Mouse (Mus musculus): ENCODE measurements at regions not wholly inside any gene's neighbourhood (a gene's known extent, or its start where the extent isn't known, plus 50 kb on each side); places are given as distances from the start of the nearest gene placed in this dataset.

DNA sequence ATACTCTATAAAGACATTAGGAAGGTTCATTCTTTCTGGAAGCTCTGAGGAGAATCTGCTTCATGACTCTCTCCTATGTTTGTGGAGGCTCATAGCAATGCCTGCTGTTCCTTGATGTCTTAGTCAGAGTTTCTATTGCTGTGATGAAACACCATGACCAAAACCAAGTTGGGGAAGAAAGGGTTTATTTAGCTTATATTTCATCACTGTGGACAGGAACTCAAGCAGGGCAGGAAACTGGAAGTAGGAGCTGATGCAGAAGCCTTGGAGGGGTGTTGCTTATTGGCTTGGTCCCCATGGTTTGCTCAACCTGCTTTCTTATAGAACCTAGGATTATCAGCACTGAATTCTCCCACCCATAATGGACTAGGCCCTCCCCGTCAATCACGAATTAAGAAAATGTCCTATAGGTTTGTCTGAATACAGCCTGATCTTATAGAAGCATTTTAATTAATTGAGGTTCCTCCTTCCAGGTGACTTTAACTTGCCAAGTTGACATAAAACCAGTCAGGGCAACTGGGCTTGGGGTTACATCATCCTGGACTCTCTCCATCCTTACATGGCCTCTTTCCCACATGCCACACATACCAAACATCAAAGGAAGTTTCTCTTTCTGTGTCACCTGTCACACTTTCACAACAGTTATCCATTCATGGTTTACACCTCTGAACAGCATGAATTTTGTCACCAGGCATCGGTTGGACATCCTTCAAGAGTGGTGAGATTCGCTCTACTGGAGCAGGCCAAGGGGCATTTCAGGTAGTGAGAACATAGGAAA lies 85.3 kb upstream of the Serp2 start:
- no peak for DNase-seq (ENCODE audit: low spot score)

DNA sequence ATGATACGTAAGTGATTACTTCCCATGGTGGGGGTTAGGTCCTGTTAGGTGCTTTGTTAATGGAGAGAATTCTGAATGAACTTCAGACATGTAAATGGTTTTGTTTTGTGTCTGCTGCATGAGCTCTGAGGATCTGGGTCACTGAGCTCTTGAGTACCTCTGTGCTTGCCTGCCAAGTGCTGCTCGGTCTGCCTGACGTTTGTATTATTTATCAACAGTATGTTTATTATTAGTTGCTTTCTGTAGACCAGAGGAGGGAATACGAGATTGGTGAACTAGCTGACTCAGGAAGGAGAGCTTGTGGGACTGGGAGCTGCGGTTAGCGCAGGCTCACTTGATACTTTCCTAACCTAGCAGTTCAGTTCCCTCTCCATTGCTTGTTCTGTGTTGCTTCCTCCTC lies 76.5 kb upstream of the Serp2 start:
- DNase-seq (ENCODE audit: low spot score) = no peak

DNA sequence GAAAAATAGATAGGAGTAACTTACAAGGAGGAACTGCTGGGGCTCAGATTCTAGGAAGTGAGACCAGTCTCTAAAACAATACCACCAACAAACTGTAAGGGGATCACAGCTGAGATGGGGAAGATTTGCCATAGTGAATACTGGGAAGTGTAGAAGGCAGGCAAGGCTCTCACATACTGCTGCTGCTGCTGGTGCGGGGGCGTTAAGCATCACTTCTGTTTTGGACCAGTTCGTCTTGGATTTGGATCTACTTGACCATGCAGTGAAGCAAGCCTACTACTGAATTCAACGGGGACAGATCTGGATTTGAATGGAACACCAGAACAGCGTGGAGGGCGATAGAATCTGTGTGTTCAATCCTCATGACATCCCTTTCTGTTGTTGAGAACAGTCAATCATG lies 76.1 kb upstream of the Serp2 start:
- DNase-seq (ENCODE audit: low spot score) = no peak

DNA sequence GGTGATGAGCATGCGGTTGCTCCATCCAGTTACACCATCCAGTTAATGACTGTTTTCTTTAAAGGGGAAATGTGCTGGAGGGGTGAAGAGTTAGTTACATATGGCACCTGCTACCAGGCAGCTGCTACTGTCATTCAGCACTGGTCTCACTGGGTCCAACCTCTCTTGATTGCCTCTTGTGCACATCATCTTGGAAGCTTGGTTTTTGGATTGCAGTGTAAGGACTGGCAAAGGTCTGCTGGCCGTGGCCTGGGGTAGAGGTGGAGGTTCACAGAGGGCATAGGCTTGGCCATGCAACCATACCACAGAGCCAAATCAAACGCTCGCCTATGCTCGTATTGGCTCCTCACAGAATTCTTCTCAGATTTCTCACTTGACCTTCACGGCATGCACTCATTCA lies 75.1 kb upstream of the Serp2 start:
- DNase-seq (ENCODE audit: low spot score) = no peak

DNA sequence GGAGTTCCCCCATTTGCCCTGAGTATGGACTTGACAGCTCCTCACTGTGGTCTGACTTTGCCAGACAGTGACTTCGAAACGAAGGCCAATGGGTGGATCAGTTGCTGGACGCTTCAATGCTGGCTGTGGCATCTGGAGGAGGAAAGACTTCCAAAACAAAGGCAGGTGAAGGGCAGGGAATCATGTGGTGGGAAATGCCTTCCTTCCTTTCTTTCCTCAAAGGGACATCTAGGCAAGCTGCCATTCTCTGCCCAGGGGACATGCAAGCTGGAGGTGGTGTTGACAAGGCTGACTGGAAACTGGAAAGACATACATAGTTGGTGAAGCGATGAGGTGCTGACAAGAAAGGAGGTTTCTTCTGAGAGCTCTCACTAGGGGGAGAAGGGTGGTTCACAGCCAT lies 74.5 kb upstream of the Serp2 start:
- DNase-seq (ENCODE audit: low spot score) = no peak

DNA sequence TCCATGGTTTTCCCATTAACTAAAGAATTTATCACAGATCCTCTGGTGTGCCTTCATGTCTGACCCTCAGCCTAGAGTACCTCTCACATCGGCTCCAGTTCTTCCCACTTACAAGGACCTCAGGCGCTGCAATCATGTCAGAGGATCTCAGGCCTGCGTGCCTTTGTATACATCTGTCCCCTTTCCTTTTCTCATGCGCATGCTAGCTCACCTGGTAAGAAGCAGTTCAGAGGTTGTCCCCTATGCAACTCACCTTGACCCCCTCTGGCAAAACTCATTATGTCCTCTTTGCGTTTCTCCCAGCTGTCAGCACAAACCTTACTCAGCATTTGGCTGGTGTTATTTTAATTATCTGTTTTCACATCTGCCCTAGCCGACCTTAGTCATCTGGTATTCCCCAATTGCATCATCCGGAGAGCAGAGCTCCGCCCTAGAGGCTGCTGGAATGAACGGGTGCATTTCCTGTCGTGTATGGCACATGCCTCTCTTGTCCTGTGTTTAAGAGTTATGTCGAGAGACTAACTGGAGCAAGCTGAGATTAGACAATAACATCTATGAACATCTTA lies 73.3 kb upstream of the Serp2 start:
- no peak for DNase-seq (ENCODE audit: low spot score)

DNA sequence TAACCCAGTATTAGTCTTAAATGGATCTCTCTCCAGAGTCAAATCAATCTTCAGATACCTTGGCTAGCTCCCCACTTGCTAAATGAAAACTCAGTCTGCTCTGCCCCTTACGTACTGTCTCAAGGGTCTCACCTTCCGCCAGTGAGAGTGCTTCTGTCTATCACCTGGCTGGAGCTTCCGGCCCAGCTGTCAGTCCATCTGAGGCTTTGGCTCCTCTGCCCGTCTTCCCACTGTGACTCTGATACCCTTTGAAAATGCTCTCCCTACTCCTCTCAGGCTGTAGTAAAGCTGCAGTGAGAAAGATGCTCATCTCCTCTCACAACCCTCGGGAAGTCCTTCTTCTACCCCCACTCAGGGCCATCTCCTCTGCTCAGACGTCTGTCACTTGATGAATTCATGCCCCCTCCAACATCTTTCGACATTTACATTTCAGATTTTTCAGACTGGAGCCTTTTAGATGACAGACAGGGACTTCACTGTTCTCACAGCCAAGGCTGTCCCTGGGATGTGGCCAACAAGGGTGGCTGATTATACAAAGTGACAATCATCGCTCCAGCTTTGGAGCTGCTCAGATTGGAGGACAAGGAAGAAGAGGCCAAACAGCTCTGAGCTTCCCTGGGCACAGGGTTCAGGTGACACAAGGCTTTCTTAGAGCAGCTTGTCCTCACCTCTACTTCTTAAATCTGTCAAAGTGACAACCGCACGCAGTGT lies 71.6 kb upstream of the Serp2 start:
- DNase-seq (ENCODE audit: low spot score) = no peak

DNA sequence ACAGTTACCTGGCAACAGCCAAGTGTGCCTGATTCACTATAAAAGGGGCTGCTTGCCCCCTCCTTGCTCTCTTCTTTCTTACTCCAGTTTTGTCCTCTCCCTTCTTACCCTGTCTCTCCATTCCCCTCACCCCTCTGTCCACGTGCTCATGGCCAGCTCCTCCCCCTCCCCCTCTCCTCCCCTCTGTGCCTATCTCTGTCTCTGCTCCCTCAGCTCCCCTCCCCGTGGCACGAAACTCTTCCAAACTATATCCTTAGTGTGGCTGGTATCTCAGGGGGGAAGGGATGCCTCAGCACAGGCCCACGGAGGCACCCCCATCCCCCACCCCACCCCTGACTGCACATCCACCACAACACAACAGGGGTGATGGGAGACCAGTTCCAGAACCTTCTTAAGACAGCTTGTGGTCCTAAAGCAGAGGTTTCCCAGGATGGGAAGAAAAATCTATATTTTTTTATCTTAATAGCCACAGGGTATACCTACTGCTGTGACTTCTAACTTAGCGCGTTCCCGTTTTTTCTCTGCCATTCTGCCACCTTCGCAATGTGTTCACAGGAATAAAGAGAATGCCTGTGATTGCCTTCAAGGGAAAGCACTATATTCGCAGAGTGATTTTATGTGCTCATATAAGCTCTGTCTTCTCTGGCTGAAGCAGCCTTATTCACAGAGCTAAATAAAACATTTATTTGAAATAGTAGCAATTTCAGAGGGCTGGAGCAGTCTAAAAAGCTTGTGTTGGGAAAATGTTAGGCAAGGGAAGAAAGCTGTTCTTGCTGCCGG lies 69.1 kb upstream of the Serp2 start:
- no peak for DNase-seq (ENCODE audit: low spot score)

DNA sequence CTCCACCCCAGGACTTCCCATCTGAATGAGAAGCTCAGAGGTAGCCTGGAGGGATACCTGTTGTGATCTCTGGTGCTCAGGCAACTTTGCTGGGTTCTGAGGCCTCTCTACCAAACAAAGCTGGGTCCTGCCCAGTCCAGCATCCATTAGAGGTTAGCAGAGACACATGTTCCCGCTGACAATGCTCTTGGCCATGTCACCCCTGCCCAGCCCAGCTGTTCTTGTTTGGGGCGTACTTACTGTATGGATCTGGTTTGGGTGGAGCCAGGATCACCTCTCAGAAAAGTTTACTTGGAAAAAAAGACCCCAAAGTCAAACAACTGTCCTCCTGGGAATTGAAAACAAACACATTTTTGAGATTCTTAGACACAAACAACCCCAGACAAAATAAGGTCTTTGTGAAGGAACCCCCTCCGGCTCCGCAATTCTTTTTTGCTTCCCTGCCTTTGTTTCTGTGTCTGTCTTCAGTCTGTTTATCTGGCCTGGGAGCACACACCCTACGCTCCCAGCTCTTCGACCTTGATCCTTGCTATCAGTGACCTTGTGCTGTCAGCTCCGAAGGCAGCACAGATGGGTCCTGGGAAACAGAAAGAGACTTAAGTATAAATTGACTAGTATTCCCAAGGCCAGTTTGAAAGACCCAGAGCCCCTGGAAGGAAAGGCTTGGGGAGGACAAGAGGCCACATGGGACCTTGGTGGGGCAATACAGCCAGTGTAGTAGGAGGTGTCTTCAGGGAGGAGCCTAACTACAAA lies 68.1 kb upstream of the Serp2 start:
- no peak for DNase-seq (ENCODE audit: low spot score)

DNA sequence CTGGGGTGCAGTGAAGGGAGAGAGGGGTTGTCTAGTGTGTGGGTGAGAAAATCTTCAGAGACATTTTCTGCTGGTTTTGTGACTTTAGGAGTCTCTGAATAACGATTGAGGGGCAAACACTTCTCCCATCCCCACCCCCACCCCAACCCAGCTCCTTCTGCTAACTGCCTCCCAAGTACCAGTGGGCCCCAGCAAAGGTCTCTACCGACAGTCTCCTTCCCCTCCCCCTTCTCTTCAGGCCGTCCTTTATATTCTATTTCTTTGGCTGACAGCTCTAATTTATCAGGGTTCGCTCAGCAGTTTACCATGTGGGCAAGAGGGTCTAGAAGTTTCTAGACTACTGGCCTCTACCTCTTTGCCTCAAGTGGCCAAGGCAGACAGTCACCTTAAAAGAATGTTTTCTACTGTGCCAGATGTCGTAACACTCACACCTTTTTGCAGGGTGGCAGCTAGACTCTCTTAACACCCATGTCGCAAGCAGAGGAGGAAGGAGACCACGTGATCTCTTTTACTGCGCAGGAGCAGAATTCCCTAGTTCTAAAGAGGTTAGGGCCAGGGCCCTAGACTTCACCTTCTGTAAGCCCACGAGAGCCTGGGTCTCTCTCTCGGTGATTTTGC lies 66.8 kb upstream of the Serp2 start:
- DNase-seq (ENCODE audit: low spot score) = no peak

DNA sequence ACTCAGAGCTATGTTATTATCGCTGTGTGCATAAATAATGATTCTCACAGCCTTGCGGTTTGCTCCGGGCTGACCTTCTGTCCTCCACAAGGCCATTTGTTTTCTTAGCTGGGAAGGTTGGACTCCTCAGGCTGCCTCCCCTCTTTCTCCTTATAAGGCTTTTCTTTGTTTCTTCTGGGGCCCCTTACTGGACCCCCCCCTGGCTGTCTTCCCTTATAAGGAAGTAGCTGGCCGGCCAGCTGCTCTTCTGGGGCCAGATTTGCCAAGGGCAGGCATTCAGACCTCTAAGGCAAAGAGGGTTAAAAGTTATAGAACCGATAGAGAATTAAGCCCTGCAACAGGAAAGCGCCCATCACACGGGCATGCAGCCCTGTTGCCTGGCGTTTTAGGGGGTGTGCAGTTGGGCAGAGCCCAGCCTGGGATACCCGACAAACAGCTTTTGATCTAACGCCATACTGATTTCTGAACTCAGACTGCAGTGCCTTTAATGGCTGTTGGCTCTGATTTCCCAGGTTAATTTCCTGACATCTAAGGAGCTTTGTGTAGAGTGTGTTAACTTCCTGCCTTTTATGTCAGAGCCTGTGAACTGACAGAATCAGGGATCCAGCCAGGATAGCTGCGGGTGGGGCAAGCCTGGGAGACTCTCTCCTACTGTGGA lies 66.1 kb upstream of the Serp2 start:
- peak; percentile 75 for DNase-seq (ENCODE audit: low spot score)

DNA sequence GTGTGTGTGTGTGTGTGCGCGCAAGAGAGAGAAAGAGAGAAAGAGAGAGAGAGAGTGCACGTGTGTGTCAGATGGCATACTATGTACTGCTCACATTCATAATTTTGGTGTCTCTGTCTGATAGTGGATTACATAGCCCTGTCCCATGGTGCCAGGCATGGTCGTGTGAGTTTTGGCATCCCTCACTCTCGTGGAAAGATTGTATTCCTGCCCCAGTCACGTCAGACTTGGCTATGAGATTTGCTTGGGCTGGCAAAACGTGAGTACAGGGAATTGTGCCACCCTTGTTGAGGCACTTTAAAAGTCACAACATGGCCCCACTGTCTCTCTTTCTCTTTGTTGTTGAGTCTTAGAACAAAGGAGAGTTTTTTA lies 62.3 kb upstream of the Serp2 start:
- DNase-seq (ENCODE audit: low spot score) = no peak

DNA sequence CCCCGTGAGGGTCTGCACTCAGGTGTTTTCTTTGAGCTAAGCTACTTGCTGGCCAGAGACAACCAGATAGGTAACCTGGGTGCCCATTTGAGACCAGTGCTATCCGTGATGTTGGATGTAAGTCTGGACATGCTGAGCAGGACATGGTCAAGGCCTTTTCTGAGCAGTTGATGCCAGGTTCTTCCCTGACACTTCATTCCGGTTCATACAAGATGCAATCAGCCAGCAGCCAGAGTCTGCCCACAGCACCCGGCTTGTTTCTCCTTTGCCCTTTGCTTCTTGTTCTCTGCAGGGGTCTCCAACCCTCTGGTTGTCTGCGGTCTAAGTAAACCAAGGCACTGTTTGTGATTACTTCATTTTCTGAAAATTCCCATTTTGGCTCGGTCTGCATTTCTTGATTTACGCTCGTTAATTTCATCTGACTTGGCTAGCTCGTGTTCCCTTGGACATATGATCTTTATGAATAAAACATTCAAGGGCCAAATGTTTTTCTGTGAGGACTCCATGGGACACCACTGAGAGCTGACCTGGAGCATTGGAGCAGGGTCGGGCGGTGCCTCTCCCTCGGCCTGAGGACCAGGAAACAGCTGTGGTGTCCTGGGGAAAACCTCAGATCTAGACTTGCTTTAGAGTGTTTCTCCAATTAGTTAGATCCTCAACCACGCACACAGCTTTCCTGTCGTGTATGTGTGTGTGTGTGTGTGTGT lies 61.8 kb upstream of the Serp2 start:
- no peak for DNase-seq (ENCODE audit: low spot score)

DNA sequence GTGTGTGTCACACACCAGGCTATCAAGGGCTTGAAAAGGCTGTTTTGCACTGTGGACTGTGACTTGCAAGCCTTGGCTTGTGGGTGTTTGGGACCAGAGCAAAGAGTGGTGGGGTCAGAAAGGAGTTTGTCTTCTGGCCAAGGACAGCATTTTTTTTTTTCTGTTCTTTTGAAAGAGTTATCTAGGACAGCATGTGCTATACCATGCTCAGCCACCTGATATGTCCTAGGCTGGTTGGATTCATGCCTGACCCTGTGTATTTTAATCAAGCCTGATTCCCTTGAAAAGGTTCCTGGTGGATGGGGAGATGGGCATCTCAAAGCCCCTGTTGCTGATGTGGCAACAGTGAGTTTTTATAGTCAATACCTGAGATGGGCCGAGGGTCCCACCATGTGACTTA lies 61.2 kb upstream of the Serp2 start:
- DNase-seq (ENCODE audit: low spot score) = no peak

DNA sequence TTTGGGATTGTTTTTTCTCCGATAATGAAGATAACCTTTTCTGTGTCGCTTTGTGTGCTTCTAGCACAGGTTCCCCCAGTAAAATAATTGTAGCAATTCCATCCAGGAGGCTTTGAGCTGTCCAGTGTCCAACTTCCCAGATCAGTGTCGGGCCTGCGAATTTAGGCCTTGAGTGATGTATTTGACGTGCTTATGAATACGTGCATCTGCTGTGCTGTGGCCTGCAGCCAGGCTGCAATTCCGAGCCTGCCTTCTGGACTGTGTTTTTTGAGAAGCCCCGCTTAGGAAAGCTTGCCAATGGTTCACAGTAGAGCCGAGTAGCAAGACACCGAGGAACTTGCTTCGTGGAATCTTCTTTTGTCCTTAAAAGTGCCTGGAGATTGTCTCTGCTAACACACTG lies 60.8 kb upstream of the Serp2 start:
- no peak for DNase-seq (ENCODE audit: low spot score)

DNA sequence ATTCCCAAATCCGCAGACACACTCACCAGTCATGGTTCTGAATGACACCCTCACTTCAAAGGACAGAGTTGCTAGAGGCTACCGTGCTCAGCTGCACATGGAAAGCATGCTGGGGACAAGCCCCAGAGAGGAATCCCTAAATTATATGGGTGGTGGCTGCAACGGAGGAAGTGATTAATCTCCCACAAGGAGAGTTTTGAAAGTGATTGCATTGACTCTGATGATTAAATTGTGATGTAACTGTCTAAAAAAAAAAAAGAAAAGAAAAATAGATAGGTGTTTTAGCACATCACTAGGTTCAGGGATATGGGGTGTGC lies 59.6 kb upstream of the Serp2 start:
- DNase-seq (ENCODE audit: low spot score) = no peak

DNA sequence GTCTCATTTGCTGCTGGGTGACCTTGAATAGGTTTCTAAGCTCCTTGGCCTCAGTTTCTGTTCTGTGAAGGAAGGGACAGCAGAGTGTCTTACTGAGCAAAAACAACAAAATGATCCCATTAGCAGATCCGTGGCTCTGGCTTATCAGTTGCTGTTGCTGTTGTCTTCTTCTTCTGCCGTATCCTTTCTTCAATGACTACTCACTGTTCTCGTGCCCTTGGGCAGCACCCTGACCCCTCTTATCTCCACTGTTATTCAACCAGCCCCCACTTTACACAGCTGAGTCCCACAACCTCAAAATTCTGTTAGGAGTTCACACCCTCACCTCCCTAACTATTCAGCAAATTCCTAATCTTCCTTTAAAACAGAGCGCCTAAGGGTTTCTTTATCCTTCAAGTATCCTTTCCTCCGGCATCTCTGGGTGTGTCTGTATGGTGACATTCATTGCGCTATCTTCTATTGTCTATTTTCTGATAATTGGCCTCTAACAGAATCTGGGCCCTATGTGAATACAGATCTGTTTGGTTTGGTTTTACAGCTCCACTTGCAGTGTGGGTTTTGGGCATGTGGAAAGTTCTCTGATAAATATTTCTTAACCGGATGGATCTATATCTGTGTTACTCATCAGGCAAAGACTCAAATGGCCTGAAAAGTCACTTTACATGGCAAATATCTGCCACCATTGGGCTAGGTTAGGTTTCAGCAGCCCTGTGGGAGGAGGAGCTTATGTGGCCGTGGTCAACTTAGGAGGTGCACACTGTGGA lies 59.1 kb upstream of the Serp2 start:
- DNase-seq (ENCODE audit: low spot score) = no peak

DNA sequence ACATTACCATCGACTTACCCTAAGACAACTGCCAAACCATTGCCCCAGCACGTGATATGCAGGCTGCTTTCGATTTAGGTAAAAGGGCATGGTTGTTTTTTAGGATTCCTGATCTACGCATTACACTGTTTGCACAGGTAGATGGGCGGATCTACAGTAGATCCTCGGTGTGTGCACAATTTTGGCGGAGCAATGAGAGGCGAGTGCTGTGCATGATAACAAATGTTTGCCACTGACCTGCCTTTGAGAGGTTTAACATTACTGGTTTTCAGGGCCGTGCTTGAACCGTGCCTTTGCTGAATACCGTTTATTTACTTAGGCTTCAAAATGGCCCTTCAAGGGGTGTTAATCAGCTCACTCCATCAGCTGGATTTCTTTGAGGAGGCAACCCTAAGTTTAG lies 58.5 kb upstream of the Serp2 start:
- DNase-seq (ENCODE audit: low spot score) = no peak

DNA sequence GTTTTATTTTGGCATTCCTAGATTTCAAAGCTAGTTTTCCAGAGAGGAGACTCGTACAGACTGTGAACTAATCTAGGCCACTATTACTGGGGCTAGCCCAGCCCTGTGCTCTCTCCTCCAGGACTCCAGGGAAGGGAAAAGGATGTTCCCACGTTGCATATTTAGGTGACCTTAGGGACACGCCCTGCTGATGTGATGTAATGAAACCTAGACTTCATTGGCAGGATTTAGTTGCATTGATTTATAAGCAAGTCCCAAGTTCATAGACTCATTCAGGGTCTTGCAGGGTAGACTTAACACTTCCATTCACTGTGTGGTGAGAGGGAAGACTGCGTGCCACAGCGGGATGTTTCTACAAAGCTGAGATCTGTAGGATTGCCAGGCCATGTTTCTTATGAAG lies 58.0 kb upstream of the Serp2 start:
- no peak for DNase-seq (ENCODE audit: low spot score)

DNA sequence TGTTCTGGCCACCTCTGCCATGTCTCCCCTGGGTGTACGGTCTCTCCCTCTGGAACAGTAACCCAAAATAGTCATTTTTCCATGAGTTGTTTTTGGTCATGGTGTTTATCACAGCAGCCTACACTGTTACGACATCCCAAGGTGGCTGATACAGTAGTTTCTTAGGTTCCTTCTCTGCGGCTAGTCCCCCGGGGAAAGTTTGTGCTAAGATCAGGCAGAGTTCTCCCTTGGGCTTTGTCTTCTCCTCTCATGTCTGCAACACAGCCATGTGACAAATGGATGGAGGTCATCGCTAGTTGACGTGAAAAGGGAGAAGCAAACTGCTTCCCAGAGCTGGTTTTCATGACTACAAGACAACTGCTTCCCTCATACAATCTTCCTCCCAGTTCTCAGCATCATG lies 56.9 kb upstream of the Serp2 start:
- no peak for DNase-seq (ENCODE audit: low spot score)
